Mouse (Mus musculus) bone marrow macrophage, adult 2 months (primary cell): ENCODE data around the gene Ppp6c.

Source experiments
- CTCF ChIP-seq: IDR thresholded peaks from 2 replicates; pipeline ENCODE4 v1.5.1; 2012; ENCODE audit warnings: low read depth, mild to moderate bottlenecking, low read length, moderate library complexity
- POLR2A ChIP-seq: IDR thresholded peaks from 2 replicates; pipeline ENCODE4 v1.6.1; 2012; ENCODE audit warnings: mild to moderate bottlenecking, low read depth, low read length, borderline replicate concordance

DNA sequence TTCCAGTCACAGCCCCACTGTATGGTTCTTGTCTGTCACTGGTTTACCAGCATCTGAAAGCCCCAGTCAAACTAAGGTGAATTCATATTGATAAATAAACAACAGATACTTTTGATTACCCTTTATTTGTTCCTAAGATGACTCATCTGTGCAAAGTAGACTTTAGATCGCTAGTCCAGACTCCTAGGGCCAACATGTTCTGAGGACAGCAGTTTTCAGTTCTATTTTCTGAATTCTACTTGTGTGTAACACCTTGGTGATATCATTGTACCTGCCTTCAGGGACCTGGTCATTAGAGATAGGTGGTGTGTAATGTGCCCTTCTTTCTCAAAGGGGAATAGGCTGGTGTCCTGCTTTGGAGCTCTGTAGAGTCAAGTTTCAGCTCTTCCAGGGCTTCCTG is 65.3 kb downstream of the Ppp6c start:
- TF ChIP-seq CTCF (no peak), POLR2A (no peak)
